Mouse (Mus musculus): ENCODE measurements at regions not wholly inside any gene's neighbourhood (a gene's known extent, or its start where the extent isn't known, plus 50 kb on each side); places are given as distances from the start of the nearest gene placed in this dataset.
A peak's percentile ranks its signal among the peaks of the same experiment; 100 is the strongest.

DNA sequence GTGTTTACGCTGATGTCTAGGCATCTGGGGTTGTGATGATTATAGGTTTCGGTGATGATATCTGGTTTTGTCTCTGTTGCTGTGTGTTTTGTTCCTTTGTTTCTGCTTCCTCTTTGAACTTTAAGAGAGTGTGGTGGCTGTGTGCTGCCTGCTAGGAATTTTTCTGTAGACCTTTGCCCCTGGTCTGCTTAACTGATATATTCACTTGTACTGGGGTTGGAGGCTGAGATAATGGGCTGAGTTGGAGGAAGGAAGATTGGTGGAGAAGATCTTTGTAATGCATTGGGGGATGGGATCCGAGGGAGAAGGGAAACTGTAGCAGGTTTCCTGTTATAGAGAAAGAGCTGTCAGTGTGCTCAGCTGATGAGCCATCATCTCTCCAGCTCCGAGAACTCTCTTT lies 55.8 kb downstream of the Mid1ip1 start:
- DNase-seq (ENCODE audit: low spot score) = no peak
- H3K4me1 ChIP-seq (ENCODE audit: insufficient read depth, low read depth, low read length) = no peaks in the 10 kb centered on the region
- H3K9ac ChIP-seq (replicated peaks; ENCODE audit: low read depth) = no peak overlapping the region
- no peak overlapping the region for H3K4me2 ChIP-seq (replicated peaks; ENCODE audit: low read depth, low read length)
- H3K9me3 ChIP-seq (ENCODE audit: low read length) = no peaks in the 10 kb centered on the region
- H3K36me3 ChIP-seq (ENCODE audit: insufficient read depth, low read length) = no peaks in the 10 kb centered on the region
- ATAC-seq = no peak
- no peak for TF ChIP-seq EP300 (IDR thresholded peaks at IDR 0.05)
- TF ChIP-seq CTCF (IDR thresholded peaks at IDR 0.05) = no peak
- WGBS = 52% methylated on average over 4 of the region's 4 CpGs
- no peak overlapping the region for H3K4me3 ChIP-seq (ENCODE audit: low read depth, low read length)
- no peak overlapping the region for H3K27ac ChIP-seq (ENCODE audit: low read length)
- H3K27me3 ChIP-seq (replicated peaks; ENCODE audit: insufficient read depth, low read length) = no peaks in the 10 kb centered on the region

DNA sequence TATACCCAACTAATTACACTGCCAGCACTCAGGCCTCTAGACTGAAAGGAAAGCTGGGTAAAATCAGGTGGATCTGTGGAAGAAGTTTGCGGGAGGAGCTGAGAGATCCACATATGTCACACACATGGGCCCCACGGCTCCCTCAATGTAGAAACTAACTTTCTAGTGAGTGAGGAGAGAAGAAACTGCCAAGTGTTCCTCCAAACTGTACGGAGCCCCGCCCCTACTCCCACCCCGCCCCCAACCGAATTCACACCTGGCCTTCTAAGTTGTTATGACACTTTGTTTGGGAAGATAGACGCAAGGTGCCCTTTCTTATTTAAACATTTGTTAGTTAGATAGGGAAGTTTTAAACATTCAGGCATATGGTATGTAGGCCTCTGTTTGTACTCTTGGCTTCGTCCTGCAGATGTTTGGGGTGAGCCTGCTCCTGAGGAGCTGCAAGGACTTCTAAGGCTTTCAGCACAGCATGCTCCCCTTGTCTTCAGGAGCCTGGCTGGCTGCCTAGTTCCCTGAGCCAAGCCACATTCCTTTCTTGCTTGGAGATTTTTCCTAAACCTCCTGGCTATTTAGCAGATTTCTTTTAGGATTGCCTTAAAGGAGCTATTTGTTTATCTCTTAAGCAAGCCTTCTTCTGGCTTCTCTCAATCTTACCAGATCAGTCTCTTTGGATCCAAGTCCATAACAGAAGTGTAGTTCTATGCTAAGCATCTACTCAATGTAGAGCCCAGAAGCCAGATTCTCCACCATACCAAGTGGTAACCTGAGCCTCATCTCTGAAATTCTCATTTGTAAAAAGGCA lies 61.1 kb downstream of the Mid1ip1 start:
- Histone ChIP-seq H3K9ac (replicated peaks; ENCODE audit: low read depth) (no peak overlapping the region), H3K4me2 (replicated peaks; ENCODE audit: low read depth, low read length) (no peak overlapping the region), H3K4me3 (ENCODE audit: low read depth, low read length) (no peak overlapping the region), H3K27ac (ENCODE audit: low read length) (no peak overlapping the region), H3K36me3 (ENCODE audit: insufficient read depth, low read length) (no peaks in the 10 kb centered on the region), H3K9me3 (ENCODE audit: low read length) (no peaks in the 10 kb centered on the region), H3K27me3 (replicated peaks; ENCODE audit: insufficient read depth, low read length) (no peaks in the 10 kb centered on the region), H3K4me1 (ENCODE audit: insufficient read depth, low read depth, low read length) (no peaks in the 10 kb centered on the region)
- DNase-seq (ENCODE audit: low spot score) (peak; percentile 56), ATAC-seq (peak; percentile 48; the same call in 1 of the 2 replicates)
- 27% methylated on average over 8 of the region's 8 CpGs for WGBS
- no peak for TF ChIP-seq CTCF (IDR thresholded peaks at IDR 0.05)
- no peak for TF ChIP-seq EP300 (IDR thresholded peaks at IDR 0.05)

DNA sequence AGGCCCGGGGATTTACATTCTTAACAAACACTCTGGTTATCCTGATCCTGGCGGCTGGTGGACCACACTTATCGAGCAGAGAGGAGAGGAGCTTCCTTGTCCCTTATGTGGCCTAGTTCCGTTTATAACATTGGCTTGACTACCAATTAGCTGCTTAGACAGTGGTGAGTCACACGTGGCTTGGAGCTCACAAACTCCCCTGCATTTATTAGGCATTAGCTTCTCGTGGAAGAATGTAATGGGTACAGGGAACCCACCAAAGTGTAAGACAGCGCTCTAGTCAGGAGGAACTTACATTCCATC lies 61.7 kb downstream of the Mid1ip1 start:
- Histone ChIP-seq H3K9me3 (ENCODE audit: low read length) (no peaks in the 10 kb centered on the region), H3K36me3 (ENCODE audit: insufficient read depth, low read length) (no peaks in the 10 kb centered on the region), H3K9ac (replicated peaks; ENCODE audit: low read depth) (no peak overlapping the region), H3K4me1 (ENCODE audit: insufficient read depth, low read depth, low read length) (no peaks in the 10 kb centered on the region), H3K27me3 (replicated peaks; ENCODE audit: insufficient read depth, low read length) (no peaks in the 10 kb centered on the region), H3K4me3 (ENCODE audit: low read depth, low read length) (no peak overlapping the region), H3K27ac (ENCODE audit: low read length) (no peak overlapping the region), H3K4me2 (replicated peaks; ENCODE audit: low read depth, low read length) (no peak overlapping the region)
- 29% methylated on average over 7 of the region's 7 CpGs for WGBS
- ATAC-seq (no peak), DNase-seq (ENCODE audit: low spot score) (no peak)
- TF ChIP-seq EP300 (IDR thresholded peaks at IDR 0.05) = no peak

DNA sequence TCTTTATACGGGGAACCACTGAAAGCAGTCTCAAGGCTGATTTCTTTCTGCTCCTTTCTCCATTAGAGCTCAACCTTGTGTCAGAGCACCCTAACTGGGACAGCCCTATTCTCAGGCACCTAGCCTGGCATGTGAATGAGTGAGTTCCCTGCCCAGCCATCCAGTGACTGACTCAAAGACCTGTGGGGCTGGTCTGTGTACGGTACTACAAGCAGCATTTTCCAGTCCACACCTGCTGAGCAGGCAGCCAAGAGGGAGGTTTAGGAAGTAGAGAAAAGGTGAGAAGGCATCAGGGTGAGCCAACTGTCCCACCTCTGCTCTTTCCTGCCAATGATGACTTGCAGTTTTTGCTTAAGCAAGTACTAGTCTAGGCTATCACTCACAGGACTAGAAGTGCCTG lies 63.2 kb downstream of the Mid1ip1 start:
- no peak for DNase-seq (ENCODE audit: low spot score)
- no peak overlapping the region for H3K4me3 ChIP-seq (ENCODE audit: low read depth, low read length)
- no peaks in the 10 kb centered on the region for H3K9me3 ChIP-seq (ENCODE audit: low read length)
- H3K4me1 ChIP-seq (ENCODE audit: insufficient read depth, low read depth, low read length) = no peaks in the 10 kb centered on the region
- 88% methylated on average over 2 of the region's 2 CpGs for WGBS
- no peaks in the 10 kb centered on the region for H3K36me3 ChIP-seq (ENCODE audit: insufficient read depth, low read length)
- no peak overlapping the region for H3K27ac ChIP-seq (ENCODE audit: low read length)
- H3K4me2 ChIP-seq (replicated peaks; ENCODE audit: low read depth, low read length) = no peak overlapping the region
- no peaks in the 10 kb centered on the region for H3K27me3 ChIP-seq (replicated peaks; ENCODE audit: insufficient read depth, low read length)
- no peak for ATAC-seq
- no peak for TF ChIP-seq EP300 (IDR thresholded peaks at IDR 0.05)
- TF ChIP-seq CTCF (IDR thresholded peaks at IDR 0.05) = no peak
- H3K9ac ChIP-seq (replicated peaks; ENCODE audit: low read depth) = no peak overlapping the region

DNA sequence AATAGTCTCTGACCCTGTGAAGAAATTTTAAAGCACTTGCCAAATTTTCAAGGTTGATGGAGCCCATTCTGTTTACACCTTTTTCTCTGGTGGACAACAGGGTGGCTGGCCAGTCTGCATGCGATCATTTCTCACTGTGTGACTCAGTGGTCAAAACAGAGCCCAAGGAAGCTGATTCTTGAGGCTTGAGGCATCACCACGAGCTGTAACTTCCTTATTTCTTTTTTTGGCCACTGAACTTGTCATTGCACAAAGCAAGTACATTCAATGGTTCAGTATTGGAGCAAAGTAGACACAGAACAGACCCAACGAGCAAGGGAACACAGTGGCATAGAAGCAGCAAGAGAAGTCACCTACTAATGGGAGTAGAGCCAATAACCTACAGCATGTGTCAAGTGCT lies 71.5 kb downstream of the Mid1ip1 start:
- Histone ChIP-seq H3K9ac (replicated peaks; ENCODE audit: low read depth) (no peak overlapping the region), H3K4me3 (ENCODE audit: low read depth, low read length) (no peak overlapping the region), H3K27me3 (replicated peaks; ENCODE audit: insufficient read depth, low read length) (no peaks in the 10 kb centered on the region), H3K4me1 (ENCODE audit: insufficient read depth, low read depth, low read length) (no peaks in the 10 kb centered on the region), H3K9me3 (ENCODE audit: low read length) (no peaks in the 10 kb centered on the region), H3K4me2 (replicated peaks; ENCODE audit: low read depth, low read length) (no peak overlapping the region), H3K36me3 (ENCODE audit: insufficient read depth, low read length) (no peaks in the 10 kb centered on the region), H3K27ac (ENCODE audit: low read length) (no peak overlapping the region)
- 73% methylated on average over 3 of the region's 3 CpGs for WGBS
- TF ChIP-seq CTCF (IDR thresholded peaks at IDR 0.05) = no peak
- no peak for ATAC-seq
- no peak for DNase-seq (ENCODE audit: low spot score)

DNA sequence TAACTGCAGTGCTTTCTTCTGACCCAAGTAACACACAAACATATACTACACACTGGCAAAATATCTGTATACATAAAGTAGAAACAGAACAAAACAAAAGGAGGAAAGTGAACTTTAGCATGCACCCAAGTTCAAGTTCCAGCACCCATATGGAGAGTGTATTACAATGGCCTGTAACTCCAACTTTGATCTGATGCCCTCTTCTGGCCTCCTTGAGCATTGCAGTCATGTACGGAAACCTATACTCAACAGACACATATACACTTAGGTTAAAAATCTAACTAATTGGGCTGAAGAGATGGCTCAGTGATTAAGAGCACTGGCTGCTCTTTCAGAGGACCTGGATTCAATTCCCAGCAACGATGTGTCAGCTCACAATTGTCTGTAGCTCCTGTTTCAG lies 72.2 kb downstream of the Mid1ip1 start:
- no peaks in the 10 kb centered on the region for H3K27me3 ChIP-seq (replicated peaks; ENCODE audit: insufficient read depth, low read length)
- 84% methylated on average over 2 of the region's 2 CpGs for WGBS
- ATAC-seq (no peak), DNase-seq (ENCODE audit: low spot score) (no peak)
- no peaks in the 10 kb centered on the region for H3K9me3 ChIP-seq (ENCODE audit: low read length)
- no peaks in the 10 kb centered on the region for H3K36me3 ChIP-seq (ENCODE audit: insufficient read depth, low read length)
- H3K27ac ChIP-seq (ENCODE audit: low read length) = no peak overlapping the region
- no peak overlapping the region for H3K4me3 ChIP-seq (ENCODE audit: low read depth, low read length)
- H3K9ac ChIP-seq (replicated peaks; ENCODE audit: low read depth) = no peak overlapping the region
- H3K4me2 ChIP-seq (replicated peaks; ENCODE audit: low read depth, low read length) = no peak overlapping the region
- TF ChIP-seq CTCF (IDR thresholded peaks at IDR 0.05) (peak; percentile 29; the same call in 1 of the 2 replicates), EP300 (IDR thresholded peaks at IDR 0.05) (no peak)
- H3K4me1 ChIP-seq (ENCODE audit: insufficient read depth, low read depth, low read length) = no peaks in the 10 kb centered on the region

Measured in lung, postnatal 0 days (tissue).